ENCODE assay signal across 11 mouse cellular contexts in genomic region chr17:84498639-84499038, GRCm38 (mm10). TPM values are rescaled to one million over a fixed set of nuclear protein-coding genes. Genes with fewer than 3 reads are reported as not detected.
DNase-seq lines count a peak whose midpoint lies in the region; ATAC-seq lines count a peak whose summit lies in the region.
"Had no signal": no experiment of that assay in that cellular context is flagged by ENCODE, and none has a peak within 500 bp of the region (broad histone marks: within the 10 kb centered on the region; RNA-seq: fewer than 3 reads in every experiment).

No protein-coding gene starts in this region.

- peak; percentile 46 to 66 for DNase-seq in heart, adult 18-20 months
- no peak for DNase-seq in heart, embryonic 10.5 days (ENCODE audit: low spot score)
- peak; percentile 65 for DNase-seq in testis, postnatal 10 days (ENCODE audit: low spot score)
- no peak for DNase-seq in testis, postnatal 14 days (ENCODE audit: low spot score)
- DNase-seq in left cerebral cortex, adult 9 months (ENCODE audit: low spot score in 2 of 2): no peak
- no peak for DNase-seq in cerebellum, adult 8-10 months
- DNase-seq: cerebellum, adult 11 months had no signal

- ATAC-seq in hindbrain, embryonic 16.5 days: peak; percentile 64; the same call in 1 of the 2 replicates
- 0 out of 2 replicates have a peak, but pooled peaks have one; percentile 60 for ATAC-seq in stomach, embryonic 16.5 days (ENCODE audit: insufficient read depth, low FRiP score)

- H3K9ac ChIP-seq in hindbrain, embryonic 16.5 days (ENCODE audit: low read depth, low read length): no peak overlapping the region
- no peak overlapping the region for H3K9ac ChIP-seq in stomach, embryonic 16.5 days (ENCODE audit: low read length)
- H3K9ac ChIP-seq: neural tube, embryonic 13.5 days had no signal

- H3K4me3 ChIP-seq in heart, embryonic 10.5 days: no peak overlapping the region
- no peak overlapping the region for H3K4me3 ChIP-seq in hindbrain, embryonic 16.5 days (ENCODE audit: low read length)
- H3K4me3 ChIP-seq in stomach, embryonic 16.5 days (replicated peaks; ENCODE audit: low read length): no peak overlapping the region
- H3K4me3 ChIP-seq: neural tube, embryonic 13.5 days had no signal

- H3K4me1 ChIP-seq in heart, embryonic 10.5 days: no peaks in the 10 kb centered on the region
- H3K4me1 ChIP-seq in hindbrain, embryonic 16.5 days (ENCODE audit: control insufficient read depth, insufficient read depth, low read depth, low read length): no peaks in the 10 kb centered on the region
- 0 out of 2 replicates have a peak, but pooled peaks cover 9% of the 10 kb centered on the region for H3K4me1 ChIP-seq in stomach, embryonic 16.5 days (ENCODE audit: control insufficient read depth, insufficient read depth, low read length)
- H3K4me1 ChIP-seq: neural tube, embryonic 13.5 days had no signal

- no peaks in the 10 kb centered on the region for H3K27me3 ChIP-seq in heart, embryonic 10.5 days (ENCODE audit: insufficient read depth, poor library complexity, severe bottlenecking)
- H3K27me3 ChIP-seq in hindbrain, embryonic 16.5 days (replicated peaks; ENCODE audit: control insufficient read depth, insufficient read depth, low read length): no peaks in the 10 kb centered on the region
- H3K27me3 ChIP-seq in stomach, embryonic 16.5 days (ENCODE audit: control insufficient read depth, insufficient read depth, low read length): no peaks in the 10 kb centered on the region
- H3K27me3 ChIP-seq: neural tube, embryonic 13.5 days had no signal

- no peaks in the 10 kb centered on the region for H3K36me3 ChIP-seq in heart, embryonic 10.5 days
- no peaks in the 10 kb centered on the region for H3K36me3 ChIP-seq in hindbrain, embryonic 16.5 days (ENCODE audit: control insufficient read depth, insufficient read depth, low read length)
- no peaks in the 10 kb centered on the region for H3K36me3 ChIP-seq in stomach, embryonic 16.5 days (ENCODE audit: control insufficient read depth, insufficient read depth, low read length)
- H3K36me3 ChIP-seq: neural tube, embryonic 13.5 days had no signal

- no peak overlapping the region for H3K27ac ChIP-seq in heart, embryonic 10.5 days
- no peak overlapping the region for H3K27ac ChIP-seq in hindbrain, embryonic 16.5 days (ENCODE audit: low read depth, low read length)
- H3K27ac ChIP-seq in stomach, embryonic 16.5 days (ENCODE audit: low read length): peak overlapping the region; percentile 61; the same call in 1 of the 2 replicates
- H3K27ac ChIP-seq: neural tube, embryonic 13.5 days had no signal

- 76% methylated on average over 5 of the region's 5 CpGs for WGBS in heart, embryonic 10.5 days
- WGBS in hindbrain, embryonic 16.5 days: 22% methylated on average over 5 of the region's 5 CpGs
- WGBS in stomach, embryonic 16.5 days: 38% methylated on average over 5 of the region's 5 CpGs

- H3K4me2 ChIP-seq in hindbrain, embryonic 16.5 days (ENCODE audit: low read length): no peak overlapping the region
- no peak overlapping the region for H3K4me2 ChIP-seq in stomach, embryonic 16.5 days (ENCODE audit: low read depth, low read length)
- H3K4me2 ChIP-seq: liver, embryonic 11.5 days; neural tube, embryonic 13.5 days had no signal

- H3K9me3 ChIP-seq in heart, embryonic 10.5 days: no peaks in the 10 kb centered on the region
- H3K9me3 ChIP-seq in hindbrain, embryonic 16.5 days (ENCODE audit: control insufficient read depth, low read length): no peaks in the 10 kb centered on the region
- H3K9me3 ChIP-seq in stomach, embryonic 16.5 days (replicated peaks; ENCODE audit: control insufficient read depth, low read length): no peaks in the 10 kb centered on the region
- H3K9me3 ChIP-seq: neural tube, embryonic 13.5 days had no signal

RNA-seq across cellular contexts. Expression of gene Plekhh2, which starts 13.1 kb away (rescaled TPM):
- 1 to 10 TPM; 1.5 to 1.7 TPM for total RNA-seq in heart, adult 18-20 months (2021)
- polyA plus RNA-seq in heart, embryonic 10.5 days (2016; fragmentation: Nextera tagmentation; extraction: Ambion mirVana): 3.6 and 3.9 TPM in 2 replicates
- 1.2 and 2.1 TPM in 2 replicates for polyA plus RNA-seq in hindbrain, embryonic 16.5 days (2015; fragmentation: Nextera tagmentation; extraction: Ambion mirVana)
- 9.9 and 10.0 TPM in 2 replicates for polyA plus RNA-seq in stomach, embryonic 16.5 days (2015; fragmentation: Nextera tagmentation; extraction: Ambion mirVana)

RNA-seq across cellular contexts. Expression of gene Thada, which starts 32.6 kb away (rescaled TPM):
- total RNA-seq in heart, adult 18-20 months (2021): 1 to 10 TPM; 7.5 to 8.7 TPM
- 8.2 and 9.2 TPM in 2 replicates for polyA plus RNA-seq in heart, embryonic 10.5 days (2016; fragmentation: Nextera tagmentation; extraction: Ambion mirVana)
- 5.1 and 6.8 TPM in 2 replicates for polyA plus RNA-seq in hindbrain, embryonic 16.5 days (2015; fragmentation: Nextera tagmentation; extraction: Ambion mirVana)
- polyA plus RNA-seq in stomach, embryonic 16.5 days (2015; fragmentation: Nextera tagmentation; extraction: Ambion mirVana): 7.0 and 7.4 TPM in 2 replicates

Comparison
In these comparisons a context has a peak if more than half of its experiments do, and no peak if none do; other contexts are left out.
1. DNase-seq: peak in heart, adult 18-20 months (2 of 2) and testis, postnatal 10 days (single experiment); none in heart, embryonic 10.5 days (single experiment), testis, postnatal 14 days (single experiment), left cerebral cortex, adult 9 months (0 of 2) and cerebellum, adult 8-10 months (single experiment).